Mouse (Mus musculus) neural tube, embryonic 10.5 days (tissue): ENCODE measurements around the gene Shank2.

ENCODE experiments used
- DNase-seq: peaks from one replicate; pipeline ENCODE4 v3.0.0-alpha.2; 2017; ENCODE audit warnings: low spot score; ENCODE audit errors: extremely low spot score

Gene Shank2

GRCm38 (mm10) chr7:144102222-144102980 lies 100.7 kb downstream of the Shank2 start:
- DNase-seq = no peak

- peak; percentile 38 for DNase-seq
Observed at GRCm38 (mm10) chr7:144105952-144106351, 104.2 kb downstream of the Shank2 start.

- peak; percentile 63 for DNase-seq
Observed at GRCm38 (mm10) chr7:144106352-144107011, 104.8 kb downstream of the Shank2 start.

GRCm38 (mm10) chr7:144108141-144108540 lies 106.4 kb downstream of the Shank2 start:
- no peak for DNase-seq

- no peak for DNase-seq
Observed at GRCm38 (mm10) chr7:144111026-144111604, 109.4 kb downstream of the Shank2 start.

GRCm38 (mm10) chr7:144111981-144112380 lies 110.3 kb downstream of the Shank2 start:
- no peak for DNase-seq

- DNase-seq = no peak
Observed at GRCm38 (mm10) chr7:144114230-144114629, 112.5 kb downstream of the Shank2 start.

- DNase-seq = no peak
Observed at GRCm38 (mm10) chr7:144119562-144119961, 117.8 kb downstream of the Shank2 start.

GRCm38 (mm10) chr7:144132699-144133387 lies 131.1 kb downstream of the Shank2 start:
- no peak for DNase-seq

GRCm38 (mm10) chr7:144133388-144133998 lies 131.8 kb downstream of the Shank2 start:
- DNase-seq = no peak

GRCm38 (mm10) chr7:144134699-144135098 lies 133.0 kb downstream of the Shank2 start:
- DNase-seq = no peak

GRCm38 (mm10) chr7:144137827-144138226 lies 136.1 kb downstream of the Shank2 start:
- no peak for DNase-seq

GRCm38 (mm10) chr7:144138476-144138875 lies 136.7 kb downstream of the Shank2 start:
- no peak for DNase-seq

GRCm38 (mm10) chr7:144139691-144140090 lies 138.0 kb downstream of the Shank2 start:
- no peak for DNase-seq

- DNase-seq = no peak
Observed at GRCm38 (mm10) chr7:144140470-144140869, 138.7 kb downstream of the Shank2 start.

GRCm38 (mm10) chr7:144142036-144142435 lies 140.3 kb downstream of the Shank2 start:
- no peak for DNase-seq

- DNase-seq = no peak
Observed at GRCm38 (mm10) chr7:144143941-144144340, 142.2 kb downstream of the Shank2 start.

- DNase-seq = no peak
Observed at GRCm38 (mm10) chr7:144148111-144148510, 146.4 kb downstream of the Shank2 start.

- no peak for DNase-seq
Observed at GRCm38 (mm10) chr7:144153124-144153523, 151.4 kb downstream of the Shank2 start.

- no peak for DNase-seq
Observed at GRCm38 (mm10) chr7:144153682-144154081, 152.0 kb downstream of the Shank2 start.

- no peak for DNase-seq
Observed at GRCm38 (mm10) chr7:144157936-144158335, 156.2 kb downstream of the Shank2 start.
